Mouse (Mus musculus): ENCODE measurements around the gene Aknad1.

DNA sequence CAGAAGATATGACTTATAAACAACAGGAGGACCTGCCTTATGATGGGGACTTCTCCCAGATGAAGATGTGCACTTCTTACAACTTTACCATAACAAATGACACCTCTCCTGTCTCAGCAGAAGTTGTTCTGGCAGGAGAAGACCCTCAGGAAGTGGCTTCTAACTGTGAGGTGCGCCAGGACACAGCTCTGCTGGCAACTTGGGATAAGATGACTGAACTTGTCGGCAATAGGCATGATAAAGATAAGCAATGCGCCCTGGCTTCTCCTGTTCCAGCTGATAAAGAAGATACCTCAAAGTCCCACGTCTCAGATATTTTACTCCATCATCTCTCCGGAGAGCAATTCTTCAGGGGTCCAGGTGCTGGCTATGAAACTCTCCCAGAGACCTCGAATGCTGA lies 12.2 kb downstream of the Aknad1 start:
- no peak for TF ChIP-seq CTCF (conservative IDR thresholded peaks at IDR 0.05; ENCODE audit: insufficient read depth, insufficient read length, low read depth, low read length)
- no peak for TF ChIP-seq POLR2A (IDR thresholded peaks at IDR 0.05; ENCODE audit: low read depth, low read length)
